Mouse (Mus musculus) heart, adult 2 months (tissue): ENCODE measurements at regions not wholly inside any gene's neighbourhood (a gene's known extent, or its start where the extent isn't known, plus 50 kb on each side); places are given as distances from the start of the nearest gene placed in this dataset.

Experiments used
- DNase-seq, 2 experiments: peaks; one replicate each; pipeline ENCODE4 v3.0.0; 2021
- H3K27ac ChIP-seq: fragments of 200-600 bp; 2 replicates; pipeline ENCODE4 v1.8.1; 2022
- H3K27me3 ChIP-seq: fragments of 200-500 bp; 2 replicates; pipeline ENCODE4 v1.6.1; 2012; ENCODE audit warnings: mild to moderate bottlenecking, low read length, inconsistent platforms, mixed read lengths; ENCODE audit not compliant: control insufficient read depth, insufficient read depth
- H3K36me3 ChIP-seq: fragments of 200-500 bp; 2 replicates; pipeline ENCODE4 v1.6.1; 2012; ENCODE audit warnings: low read length, inconsistent platforms; ENCODE audit not compliant: control insufficient read depth, insufficient read depth
- H3K4me1 ChIP-seq: fragments of 200-500 bp; 2 replicates; pipeline ENCODE4 v1.6.1; 2011; ENCODE audit warnings: low read length; ENCODE audit not compliant: control insufficient read depth, insufficient read depth
- H3K4me3 ChIP-seq: fragments of 200-600 bp; 2 replicates; pipeline ENCODE4 v1.8.1; 2022
- H3K79me2 ChIP-seq: fragments of 200-500 bp; replicated peaks from 2 replicates; pipeline ENCODE4 v1.6.1; 2012; ENCODE audit warnings: mild to moderate bottlenecking, inconsistent platforms, low read length, moderate library complexity, mixed read lengths; ENCODE audit not compliant: control insufficient read depth, insufficient read depth
- H3K9ac ChIP-seq: fragments of 200-500 bp; 2 replicates; pipeline ENCODE4 v1.6.1; 2012; ENCODE audit warnings: low read depth, mild to moderate bottlenecking, control low read depth, inconsistent platforms, low read length, mixed read lengths
- CTCF ChIP-seq: fragments of 200-600 bp; IDR thresholded peaks from 2 replicates; pipeline ENCODE4 v1.8.1; 2022; ENCODE audit warnings: antibody characterized with exemption, mild to moderate bottlenecking, moderate library complexity
- EP300 ChIP-seq: fragments of 200-500 bp; IDR thresholded peaks from 2 replicates; pipeline ENCODE4 v1.6.1; 2011; ENCODE audit warnings: low read depth, low read length, control low read depth; ENCODE audit not compliant: insufficient read depth
- POLR2A ChIP-seq: fragments of 200-500 bp; IDR thresholded peaks from 2 replicates; pipeline ENCODE4 v1.6.1; 2011; ENCODE audit warnings: mild to moderate bottlenecking, low read depth, low read length, control low read depth; ENCODE audit not compliant: insufficient read depth
- WGBS: fragments of 180-500 bp; shearing (Covaris S2); methylation state at CpG from one replicate; pipeline ENCODE4 v1.1.7; 2018; 5-methylcytosine and 5-hydroxymethylcytosine counted together
- intact Hi-C: fragments of 180-260 bp; cut with DNase I; formaldehyde crosslinking; loops from one replicate; pipeline ENCODE4 v1.15.1; 2025

GRCm38 (mm10) chr13:57152787-57153186 lies 257.0 kb upstream of the Trpc7 start:
- 74% methylated on average over 5 of the region's 5 CpGs for WGBS
- Histone ChIP-seq H3K4me1 (no peaks in the 10 kb centered on the region), H3K4me3 (no peak overlapping the region), H3K79me2 (no peaks in the 10 kb centered on the region), H3K27ac (no peak overlapping the region), H3K36me3 (no peaks in the 10 kb centered on the region), H3K27me3 (no peaks in the 10 kb centered on the region), H3K9ac (no peak overlapping the region)
- no peak for TF ChIP-seq POLR2A
- no peak for TF ChIP-seq EP300
- no peak for TF ChIP-seq CTCF
- no peak for DNase-seq
- intact Hi-C loops: no loop called here

- Histone ChIP-seq H3K4me3 (no peak overlapping the region), H3K9ac (no peak overlapping the region), H3K27me3 (no peaks in the 10 kb centered on the region), H3K4me1 (no peaks in the 10 kb centered on the region), H3K27ac (no peak overlapping the region), H3K36me3 (no peaks in the 10 kb centered on the region), H3K79me2 (no peaks in the 10 kb centered on the region)
- DNase-seq: no peak
- 50% methylated on average over 2 of the region's 2 CpGs for WGBS
- TF ChIP-seq EP300 (no peak), POLR2A (no peak), CTCF (no peak)
- intact Hi-C loops: no loop called here
Measured at GRCm38 (mm10) chr13:57147623-57148022, 251.8 kb upstream of the Trpc7 start.

GRCm38 (mm10) chr13:57146708-57147107 lies 250.9 kb upstream of the Trpc7 start:
- no peak overlapping the region for H3K27ac ChIP-seq
- H3K9ac ChIP-seq: no peak overlapping the region
- H3K4me1 ChIP-seq: no peaks in the 10 kb centered on the region
- 55% methylated on average over 4 of the region's 4 CpGs for WGBS
- no peak overlapping the region for H3K4me3 ChIP-seq
- no peak for DNase-seq
- H3K36me3 ChIP-seq: no peaks in the 10 kb centered on the region
- H3K79me2 ChIP-seq: no peaks in the 10 kb centered on the region
- no peaks in the 10 kb centered on the region for H3K27me3 ChIP-seq
- intact Hi-C loops: no loop called here
- no peak for TF ChIP-seq CTCF
- no peak for TF ChIP-seq POLR2A
- no peak for TF ChIP-seq EP300

GRCm38 (mm10) chr13:57145782-57146181 lies 250.0 kb upstream of the Trpc7 start:
- intact Hi-C loops: no loop called here
- no peak for TF ChIP-seq CTCF
- no peak for TF ChIP-seq EP300
- TF ChIP-seq POLR2A: no peak
- Histone ChIP-seq H3K4me1 (no peaks in the 10 kb centered on the region), H3K4me3 (no peak overlapping the region), H3K27me3 (no peaks in the 10 kb centered on the region), H3K36me3 (no peaks in the 10 kb centered on the region), H3K79me2 (no peaks in the 10 kb centered on the region), H3K27ac (no peak overlapping the region), H3K9ac (no peak overlapping the region)
- 42% methylated on average over 2 of the region's 2 CpGs for WGBS
- no peak for DNase-seq

- no peaks in the 10 kb centered on the region for H3K36me3 ChIP-seq
- H3K4me1 ChIP-seq: no peaks in the 10 kb centered on the region
- TF ChIP-seq CTCF (no peak), POLR2A (no peak), EP300 (no peak)
- H3K79me2 ChIP-seq: no peaks in the 10 kb centered on the region
- H3K27ac ChIP-seq: no peak overlapping the region
- 32% methylated on average over 5 of the region's 5 CpGs for WGBS
- intact Hi-C loops: no loop called here
- no peak overlapping the region for H3K4me3 ChIP-seq
- DNase-seq: no peak
- H3K9ac ChIP-seq: no peak overlapping the region
- H3K27me3 ChIP-seq: no peaks in the 10 kb centered on the region; the same call in 1 of the 2 replicates
Measured at GRCm38 (mm10) chr13:57142851-57143250, 247.1 kb upstream of the Trpc7 start.

GRCm38 (mm10) chr13:57142441-57142840 lies 246.6 kb upstream of the Trpc7 start:
- Histone ChIP-seq H3K27me3 (no peaks in the 10 kb centered on the region; the same call in 1 of the 2 replicates), H3K36me3 (no peaks in the 10 kb centered on the region), H3K9ac (no peak overlapping the region), H3K79me2 (no peaks in the 10 kb centered on the region), H3K27ac (no peak overlapping the region), H3K4me1 (no peaks in the 10 kb centered on the region), H3K4me3 (no peak overlapping the region)
- TF ChIP-seq CTCF (no peak), POLR2A (no peak), EP300 (no peak)
- 15% methylated on average over 2 of the region's 2 CpGs for WGBS
- DNase-seq: no peak
- intact Hi-C loops: no loop called here
